Mouse (Mus musculus): ENCODE measurements around the gene Akain1.

DNA sequence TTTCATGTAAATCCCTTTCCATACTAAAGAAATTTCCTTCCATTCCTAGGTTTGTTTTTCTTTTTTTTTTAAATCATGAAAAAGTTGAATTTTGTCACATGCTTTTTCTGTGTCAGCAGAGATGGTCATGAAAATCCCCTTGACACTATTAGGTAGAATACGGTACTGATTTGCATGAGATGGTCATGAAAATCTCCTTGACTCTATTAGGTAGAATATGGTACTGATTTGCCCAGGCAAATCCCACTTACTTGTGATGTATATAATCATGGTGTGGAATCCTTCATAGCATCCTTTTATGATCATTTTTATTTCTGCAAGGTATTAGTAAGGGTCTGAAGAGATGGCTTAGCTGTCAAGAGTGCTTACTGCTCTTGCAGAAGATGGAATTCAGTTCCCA is 17.5 kb upstream of the Akain1 start:
- TF ChIP-seq CTCF (IDR thresholded peaks at IDR 0.05; ENCODE audit: low read depth) (no peak), EP300 (IDR thresholded peaks at IDR 0.05; ENCODE audit: low read depth) (no peak)
